Mouse (Mus musculus) kidney, postnatal 0 days (tissue): ENCODE measurements at regions not wholly inside any gene's neighbourhood (a gene's known extent, or its start where the extent isn't known, plus 50 kb on each side); places are given as distances from the start of the nearest gene placed in this dataset.
A peak's percentile ranks its signal among the peaks of the same experiment; 100 is the strongest.

Source experiments
- ATAC-seq: fragments of 200-750 bp; cut with Nextera tagmentation; replicated peaks from 2 replicates; pipeline ENCODE4 v1.8.0; 2017; ENCODE audit warnings: low read depth, moderate number of reproducible peaks, moderate TSS enrichment, moderate library complexity; ENCODE audit not compliant: low FRiP score
- DNase-seq: peaks from one replicate; pipeline ENCODE4 v3.0.0-alpha.2; 2016; ENCODE audit warnings: low spot score
- H3K27ac ChIP-seq: fragments of 300-500 bp; sonication (generic); 2 replicates; pipeline ENCODE4 v1.5.1; 2014; ENCODE audit warnings: mild to moderate bottlenecking
- H3K27me3 ChIP-seq: fragments of 300-500 bp; sonication (generic); 2 replicates; pipeline ENCODE4 v1.6.1; 2014; ENCODE audit warnings: low read length, mixed read lengths; ENCODE audit not compliant: insufficient read depth
- H3K36me3 ChIP-seq: fragments of 300-500 bp; sonication (generic); 2 replicates; pipeline ENCODE4 v1.6.1; 2014; ENCODE audit warnings: low read length, mixed read lengths; ENCODE audit not compliant: insufficient read depth
- H3K4me1 ChIP-seq: fragments of 300-500 bp; sonication (generic); replicated peaks from 2 replicates; pipeline ENCODE4 v1.6.1; 2014; ENCODE audit warnings: antibody characterized with exemption, low read length, mixed read lengths; ENCODE audit not compliant: insufficient read depth
- H3K4me2 ChIP-seq: fragments of 300-500 bp; sonication (generic); 2 replicates; pipeline ENCODE4 v1.6.1; 2014; ENCODE audit warnings: mild to moderate bottlenecking, low read length, moderate library complexity, mixed read lengths
- H3K4me3 ChIP-seq: fragments of 300-500 bp; sonication (generic); replicated peaks from 2 replicates; pipeline ENCODE4 v1.5.1; 2014; ENCODE audit warnings: low read depth, low read length
- H3K9ac ChIP-seq: fragments of 300-500 bp; sonication (generic); 2 replicates; pipeline ENCODE4 v1.6.1; 2014; ENCODE audit warnings: low read depth, low read length
- H3K9me3 ChIP-seq: fragments of 300-500 bp; sonication (generic); replicated peaks from 2 replicates; pipeline ENCODE4 v1.6.1; 2016; ENCODE audit warnings: low read length, inconsistent platforms, mixed read lengths
- CTCF ChIP-seq: IDR thresholded peaks from 2 replicates; pipeline ENCODE4 v1.5.1; 2016; ENCODE audit warnings: antibody characterized with exemption, low read depth, mild to moderate bottlenecking, moderate library complexity
- WGBS: fragments of 180-500 bp; shearing (Covaris S2); extraction: QIAGEN DNeasy Blood & Tissue Kit; methylation state at CpG from one replicate; pipeline ENCODE4 v1.1.7; 2014; 5-methylcytosine and 5-hydroxymethylcytosine counted together

DNA sequence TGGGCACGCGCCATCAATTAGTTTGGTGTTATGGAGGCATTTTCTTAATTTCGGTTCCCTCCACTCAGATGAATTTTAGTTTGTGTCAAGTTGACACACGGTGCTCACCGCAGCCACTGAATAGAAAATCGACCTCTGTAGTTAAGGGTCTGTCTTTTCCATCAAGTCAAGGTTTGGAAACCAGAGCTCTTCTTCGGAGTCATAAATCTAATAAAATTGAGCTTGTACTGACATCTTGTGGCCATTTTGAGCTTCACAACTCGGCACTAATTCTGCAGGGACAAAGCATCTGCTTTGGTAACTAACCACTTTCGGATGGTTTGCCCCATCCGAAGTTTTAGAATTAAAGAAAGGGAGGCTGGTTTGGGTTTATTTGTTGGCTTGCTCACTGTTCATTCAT, 117.7 kb upstream of the Nat3 start:
- TF ChIP-seq CTCF = peak; percentile 74
- H3K4me2 ChIP-seq = no peak overlapping the region
- DNase-seq (peak; percentile 72), ATAC-seq (0 out of 2 replicates have a peak, but pooled peaks have one; percentile 33)
- H3K9me3 ChIP-seq = no peaks in the 10 kb centered on the region
- H3K4me3 ChIP-seq = no peak overlapping the region
- no peaks in the 10 kb centered on the region for H3K27me3 ChIP-seq
- WGBS = 39% methylated on average over 10 of the region's 10 CpGs
- H3K27ac ChIP-seq = no peak overlapping the region
- H3K36me3 ChIP-seq = no peaks in the 10 kb centered on the region
- no peak overlapping the region for H3K9ac ChIP-seq
- no peaks in the 10 kb centered on the region for H3K4me1 ChIP-seq

DNA sequence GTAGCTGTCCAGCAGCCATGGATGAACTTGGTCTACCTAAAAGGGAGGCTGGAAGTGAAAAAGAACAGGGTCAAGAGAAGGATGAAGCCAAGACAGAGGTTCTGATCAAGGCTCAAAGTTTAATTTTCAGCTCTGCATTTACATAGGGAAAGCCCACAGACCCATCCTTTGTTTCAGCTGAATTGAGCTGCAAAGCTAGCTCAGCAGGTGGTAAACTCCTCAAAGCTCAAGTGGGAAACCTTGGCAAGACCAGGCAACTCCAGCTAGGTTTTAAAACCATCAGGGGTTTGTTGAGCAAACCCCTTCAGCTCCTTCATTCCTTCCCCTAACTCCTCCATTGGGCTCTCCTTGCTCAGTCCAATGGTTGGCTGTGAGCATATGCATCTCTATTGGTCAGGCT, 108.8 kb upstream of the Nat3 start:
- Histone ChIP-seq H3K4me1 (no peaks in the 10 kb centered on the region), H3K27me3 (no peaks in the 10 kb centered on the region), H3K4me2 (no peak overlapping the region), H3K27ac (no peak overlapping the region), H3K9me3 (no peaks in the 10 kb centered on the region), H3K9ac (no peak overlapping the region), H3K4me3 (no peak overlapping the region), H3K36me3 (no peaks in the 10 kb centered on the region)
- DNase-seq (no peak), ATAC-seq (no peak)
- TF ChIP-seq CTCF = no peak

DNA sequence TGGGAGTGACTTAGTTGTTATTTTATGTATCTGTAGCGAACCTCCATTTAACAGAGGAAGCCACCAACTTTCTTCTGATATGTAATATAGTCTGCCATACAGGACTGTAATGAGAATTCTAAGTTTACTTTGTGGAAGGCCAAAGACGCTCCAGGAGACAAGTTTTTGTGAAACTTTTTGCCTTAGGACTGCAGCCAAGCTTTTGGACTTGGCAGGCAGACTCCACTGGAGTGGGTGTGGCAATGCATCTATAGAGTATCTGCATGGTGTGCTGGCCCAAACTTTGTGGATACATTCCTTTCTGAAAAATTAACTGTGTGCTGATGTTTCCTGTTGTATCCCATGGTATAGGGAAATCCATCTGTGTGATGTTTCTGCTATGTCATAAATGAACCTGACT, 101.1 kb upstream of the Nat3 start:
- TF ChIP-seq CTCF = no peak
- H3K4me1 ChIP-seq = no peaks in the 10 kb centered on the region
- H3K27ac ChIP-seq = no peak overlapping the region
- 76% methylated on average over 2 of the region's 2 CpGs for WGBS
- DNase-seq (no peak), ATAC-seq (no peak)
- H3K4me2 ChIP-seq = no peak overlapping the region
- H3K4me3 ChIP-seq = no peak overlapping the region
- H3K9ac ChIP-seq = no peak overlapping the region
- H3K9me3 ChIP-seq = no peaks in the 10 kb centered on the region
- H3K27me3 ChIP-seq = no peaks in the 10 kb centered on the region
- H3K36me3 ChIP-seq = no peaks in the 10 kb centered on the region
